Mouse (Mus musculus) MEL (cell line): ENCODE measurements around the gene Sult2a2.
"Not testable (repeated sequence)": the region's sequence is repeated elsewhere in the genome, so short reads cannot be mapped to it uniquely, and the experiment has no call there.

Source experiments
- CTCF ChIP-seq, 3 experiments: IDR thresholded peaks in 2 of 3; conservative IDR thresholded peaks in 1 of 3; 2 replicates each; pipeline ENCODE4 v1.5.1; 2011 to 2012; ENCODE audit warnings: low read length in 3 of 3, low read depth in 2 of 3, mild to moderate bottlenecking in 2 of 3, improper control_type of control experiment in 1 of 3, inconsistent platforms in 1 of 3, mixed read lengths in 1 of 3, moderate library complexity in 1 of 3; ENCODE audit not compliant: control insufficient read depth in 1 of 3, insufficient read depth in 1 of 3, poor library complexity in 1 of 3, severe bottlenecking in 1 of 3
- GABPA ChIP-seq: IDR thresholded peaks from 2 replicates; pipeline ENCODE4 v1.6.1; 2012; ENCODE audit warnings: low read depth, mild to moderate bottlenecking, inconsistent platforms, low read length, improper control_type of control experiment, moderate library complexity
- GATA1 ChIP-seq: IDR thresholded peaks from 2 replicates; pipeline ENCODE4 v1.6.1; 2011; ENCODE audit warnings: low read depth, low read length, improper control_type of control experiment
- HCFC1 ChIP-seq: IDR thresholded peaks from 2 replicates; pipeline ENCODE4 v1.6.1; 2012; ENCODE audit warnings: low read depth, mild to moderate bottlenecking, inconsistent platforms, low read length, improper control_type of control experiment, moderate library complexity
- MAFK ChIP-seq: IDR thresholded peaks from 2 replicates; pipeline ENCODE4 v1.6.1; 2011; ENCODE audit warnings: low read depth, mild to moderate bottlenecking, low read length, improper control_type of control experiment, borderline replicate concordance
- MAX ChIP-seq: IDR thresholded peaks from 2 replicates; pipeline ENCODE4 v1.6.1; 2011; ENCODE audit warnings: low read length, improper control_type of control experiment
- POLR2A ChIP-seq, 2 experiments: IDR thresholded peaks; 2 replicates each; pipeline ENCODE4 v1.6.1; 2011 to 2012; ENCODE audit warnings: low read length in 2 of 2, mild to moderate bottlenecking in 2 of 2, control low read depth in 1 of 2, improper control_type of control experiment in 1 of 2, low read depth in 1 of 2, moderate library complexity in 1 of 2; ENCODE audit not compliant: control insufficient read depth in 1 of 2, insufficient read depth in 1 of 2, poor library complexity in 1 of 2
- POLR2AphosphoS5 ChIP-seq: IDR thresholded peaks from 2 replicates; pipeline ENCODE4 v1.6.1; 2012; ENCODE audit warnings: low read depth, borderline replicate concordance, mild to moderate bottlenecking, inconsistent platforms, low read length, moderate library complexity, mixed read lengths
- RAD21 ChIP-seq: IDR thresholded peaks from 2 replicates; pipeline ENCODE4 v1.6.1; 2011; ENCODE audit warnings: mild to moderate bottlenecking, low read depth, low read length, improper control_type of control experiment
- TAL1 ChIP-seq: IDR thresholded peaks from 2 replicates; pipeline ENCODE4 v1.6.1; 2012; ENCODE audit warnings: mild to moderate bottlenecking, inconsistent platforms, low read length, moderate library complexity, mixed read lengths
- UBTF ChIP-seq: IDR thresholded peaks from 2 replicates; pipeline ENCODE4 v1.6.1; 2012; ENCODE audit warnings: low read depth, mild to moderate bottlenecking, inconsistent platforms, low read length, improper control_type of control experiment, moderate library complexity, borderline replicate concordance; ENCODE audit not compliant: insufficient read depth
- ZC3H11A ChIP-seq: IDR thresholded peaks from 2 replicates; pipeline ENCODE4 v1.6.1; 2012; ENCODE audit warnings: low read depth, mild to moderate bottlenecking, inconsistent platforms, low read length, improper control_type of control experiment

DNA sequence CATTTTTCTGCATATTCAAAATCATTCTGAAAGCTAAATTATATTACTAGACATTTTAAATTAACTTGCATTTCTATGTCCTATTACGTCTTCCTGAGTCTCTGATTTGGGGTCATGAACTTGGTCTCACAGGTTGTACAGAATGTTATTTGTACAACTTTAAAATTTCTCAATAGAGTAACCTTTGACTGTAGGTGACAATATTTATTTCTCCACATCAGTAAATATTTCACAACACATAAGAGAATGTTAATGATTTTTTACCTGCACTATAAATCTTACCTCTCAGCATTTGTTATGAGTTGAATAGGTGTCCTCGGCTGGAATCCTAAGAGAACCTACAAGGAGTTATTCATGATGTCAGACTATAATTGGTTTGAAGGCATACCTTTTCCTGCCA lies at the start of gene Sult2a2:
- not testable (repeated sequence) for TF ChIP-seq CTCF (IDR thresholded peaks at IDR 0.05 in 2 of 3, conservative IDR thresholded peaks at IDR 0.05 in 1 of 3; ENCODE audit: control insufficient read depth in 1 of 3, insufficient read depth in 1 of 3, low read depth in 2 of 3, low read length in 3 of 3, poor library complexity in 1 of 3, severe bottlenecking in 1 of 3); TAL1; POLR2A (IDR thresholded peaks at IDR 0.05; ENCODE audit: control insufficient read depth in 1 of 2, insufficient read depth in 1 of 2, low read depth in 1 of 2, low read length in 2 of 2, poor library complexity in 1 of 2); GABPA; MAFK; RAD21; UBTF; MAX; ZC3H11A; GATA1; HCFC1; POLR2AphosphoS5
